Mouse (Mus musculus) heart, adult 8-10 months (tissue): ENCODE results near the gene Tmprss13. TPM values are rescaled to one million over a fixed set of nuclear protein-coding genes. Genes with fewer than 3 reads are reported as not detected.
A peak's percentile ranks its signal among the peaks of the same experiment; 100 is the strongest.

Experiments used
- DNase-seq: peaks from one replicate; pipeline ENCODE4 v3.0.0; 2022; ENCODE audit warnings: low spot score
- total RNA-seq, 4 experiments: library from RNA; stranded (reverse); gene quantifications; 2 replicates each; pipeline ENCODE4 v1.2.4; 2022

Tmprss13 gene
- total RNA-seq, 4 experiments from 2014 or later = 5.9 to 9.3 (median 7.7) TPM

GRCm38 (mm10) chr9:45329577-45329976 lies 10.7 kb downstream of the Tmprss13 start:
- no peak for DNase-seq

GRCm38 (mm10) chr9:45337406-45337805 lies 18.5 kb downstream of the Tmprss13 start:
- DNase-seq = no peak

- DNase-seq = no peak
Observed at GRCm38 (mm10) chr9:45343066-45343465, 24.2 kb downstream of the Tmprss13 start.

GRCm38 (mm10) chr9:45345516-45345915 lies 26.6 kb downstream of the Tmprss13 start:
- peak; percentile 48 for DNase-seq

- no peak for DNase-seq
Observed at GRCm38 (mm10) chr9:45346276-45346675, 27.4 kb downstream of the Tmprss13 start.

- no peak for DNase-seq
Observed at GRCm38 (mm10) chr9:45348560-45348959, 29.7 kb downstream of the Tmprss13 start.

- DNase-seq = no peak
Observed at GRCm38 (mm10) chr9:45349181-45349580, 30.3 kb downstream of the Tmprss13 start.

GRCm38 (mm10) chr9:45349851-45350250 lies 31.0 kb downstream of the Tmprss13 start:
- DNase-seq = no peak

GRCm38 (mm10) chr9:45355192-45355591 lies 36.3 kb downstream of the Tmprss13 start:
- DNase-seq = no peak

- no peak for DNase-seq
Observed at GRCm38 (mm10) chr9:45358356-45358755, 39.5 kb downstream of the Tmprss13 start.

- peak; percentile 42 for DNase-seq
Observed at GRCm38 (mm10) chr9:45362051-45362461, 43.2 kb downstream of the Tmprss13 start.

- DNase-seq = no peak
Observed at GRCm38 (mm10) chr9:45363639-45364214, 44.8 kb downstream of the Tmprss13 start.

GRCm38 (mm10) chr9:45367716-45368115 lies 48.8 kb downstream of the Tmprss13 start:
- no peak for DNase-seq

- peak; percentile 52 for DNase-seq
Observed at GRCm38 (mm10) chr9:45368341-45368901, 49.5 kb downstream of the Tmprss13 start.

- DNase-seq = peak; percentile 51
Observed at GRCm38 (mm10) chr9:45370117-45370561, 51.2 kb downstream of the Tmprss13 start, which contains the start of gene Fxyd6. Gene Fxyd6, plus strand, starts transcription at chr9:45370185.

- no peak for DNase-seq
Observed at GRCm38 (mm10) chr9:45370616-45371336, 51.9 kb downstream of the Tmprss13 start.

- DNase-seq = no peak
Observed at GRCm38 (mm10) chr9:45371337-45371707, 52.4 kb downstream of the Tmprss13 start.

GRCm38 (mm10) chr9:45373896-45374295 lies 55.0 kb downstream of the Tmprss13 start:
- no peak for DNase-seq

GRCm38 (mm10) chr9:45374988-45375502 lies 56.1 kb downstream of the Tmprss13 start:
- DNase-seq = no peak

GRCm38 (mm10) chr9:45376427-45376826 lies 57.5 kb downstream of the Tmprss13 start:
- DNase-seq = no peak

GRCm38 (mm10) chr9:45376883-45377282 lies 58.0 kb downstream of the Tmprss13 start:
- DNase-seq = no peak

GRCm38 (mm10) chr9:45380411-45381251 lies 61.7 kb downstream of the Tmprss13 start:
- no peak for DNase-seq
